8 mouse cellular contexts compared by ENCODE assay signal in genomic region chr1:73862323-73863073, GRCm38 (mm10).
A peak's percentile ranks its signal among the peaks of the same experiment; 100 is the strongest.
DNase-seq lines count a peak whose midpoint lies in the region; ATAC-seq and TF ChIP-seq lines count a peak whose summit lies in the region.

No protein-coding gene starts in this region.

- WGBS in intestine, postnatal 0 days: 8% methylated on average over 15 of the region's 15 CpGs
- 20% methylated on average over 15 of the region's 15 CpGs for WGBS in liver, embryonic 11.5 days

- no peaks in the 10 kb centered on the region for H3K4me1 ChIP-seq in intestine, postnatal 0 days (replicated peaks; ENCODE audit: control insufficient read depth, insufficient read depth, low read length)
- no peaks in the 10 kb centered on the region for H3K4me1 ChIP-seq in liver, embryonic 11.5 days (replicated peaks; ENCODE audit: control insufficient read depth, insufficient read depth, low read length)

- H3K9ac ChIP-seq in intestine, postnatal 0 days (ENCODE audit: low read depth, low read length): 0 out of 2 replicates have a peak overlapping the region, but pooled peaks have one; percentile 8
- no peak overlapping the region for H3K9ac ChIP-seq in liver, embryonic 11.5 days (ENCODE audit: low read depth, low read length)

- no peak overlapping the region for H3K27ac ChIP-seq in intestine, postnatal 0 days (ENCODE audit: low read depth, low read length)
- no peak overlapping the region for H3K27ac ChIP-seq in liver, embryonic 11.5 days (ENCODE audit: low read depth, low read length)

- peak overlapping the region; percentile 60 for H3K4me2 ChIP-seq in intestine, postnatal 0 days (replicated peaks; ENCODE audit: low read depth)
- peak overlapping the region; percentile 18 for H3K4me2 ChIP-seq in liver, embryonic 11.5 days

- H3K9me3 ChIP-seq in intestine, postnatal 0 days (ENCODE audit: control insufficient read depth): no peaks in the 10 kb centered on the region
- H3K9me3 ChIP-seq in liver, embryonic 11.5 days (ENCODE audit: control insufficient read depth, low read length): no peaks in the 10 kb centered on the region

- intact Hi-C loops in left cerebral cortex, postnatal 14 days (cut with DNase I): no loop called here
- intact Hi-C loops in left cerebral cortex, postnatal 36 days (cut with DNase I): no loop called here

- DNase-seq in left cerebral cortex, postnatal 14 days (ENCODE audit: low spot score in 2 of 2): peak; percentile 23 to 52
- no peak for DNase-seq in left cerebral cortex, postnatal 36 days (ENCODE audit: low spot score in 2 of 2)
- DNase-seq in embryo, embryonic 10.5 days (ENCODE audit: low spot score): peak; percentile 87
- peak; percentile 73 for DNase-seq in liver, embryonic 11.5 days (ENCODE audit: low spot score)
- peak; percentile 79 for DNase-seq in neural tube, embryonic 10.5 days (ENCODE audit: extremely low spot score, low spot score)
- DNase-seq in thymus, postnatal 36 days: peak; percentile 10 to 15

- H3K4me3 ChIP-seq in intestine, postnatal 0 days (ENCODE audit: low read depth, low read length): peak overlapping the region; percentile 23
- H3K4me3 ChIP-seq in liver, embryonic 11.5 days (ENCODE audit: low read depth, low read length): no peak overlapping the region

- peak; percentile 83 for ATAC-seq in granulocyte monocyte progenitor cell, adult 5-6 weeks (replicated peaks; ENCODE audit: poor library complexity, severe bottlenecking)
- ATAC-seq in intestine, postnatal 0 days: peak; percentile 100
- ATAC-seq in liver, embryonic 11.5 days (replicated peaks; ENCODE audit: low FRiP score): peak; percentile 79

- no peaks in the 10 kb centered on the region for H3K36me3 ChIP-seq in intestine, postnatal 0 days (ENCODE audit: control insufficient read depth, insufficient read depth)
- no peaks in the 10 kb centered on the region for H3K36me3 ChIP-seq in liver, embryonic 11.5 days (ENCODE audit: control insufficient read depth, insufficient read depth, low read length)

- no peaks in the 10 kb centered on the region for H3K27me3 ChIP-seq in intestine, postnatal 0 days (replicated peaks; ENCODE audit: control insufficient read depth, insufficient read depth, low read length)
- H3K27me3 ChIP-seq in liver, embryonic 11.5 days (replicated peaks; ENCODE audit: control insufficient read depth, insufficient read depth, low read length): no peaks in the 10 kb centered on the region

- peak; percentile 97 for TF ChIP-seq CTCF in intestine, postnatal 0 days (IDR thresholded peaks at IDR 0.05; ENCODE audit: low read depth)

Comparison
In these comparisons a context has a peak if more than half of its experiments do, and no peak if none do; other contexts are left out.
1. DNase-seq: peak in left cerebral cortex, postnatal 14 days (2 of 2), embryo, embryonic 10.5 days (single experiment), liver, embryonic 11.5 days (single experiment), neural tube, embryonic 10.5 days (single experiment) and thymus, postnatal 36 days (2 of 2); none in left cerebral cortex, postnatal 36 days (0 of 2).
2. Peak in every context shown above with its lines, with median percentiles within 50 percentile points of each other: ATAC-seq.